Mouse (Mus musculus) bone marrow, adult 2 months (tissue): ENCODE measurements around the gene Hltf.

Experiments used
- CTCF ChIP-seq: fragments of 200-500 bp; IDR thresholded peaks from 2 replicates; pipeline ENCODE4 v1.5.1; 2011; ENCODE audit warnings: low read length, control low read depth; ENCODE audit not compliant: control insufficient read depth, insufficient read depth
- POLR2A ChIP-seq: fragments of 200-500 bp; IDR thresholded peaks from 2 replicates; pipeline ENCODE4 v1.6.1; 2011; ENCODE audit warnings: low read depth, mild to moderate bottlenecking, control low read depth, low read length, borderline replicate concordance; ENCODE audit not compliant: control insufficient read depth

- TF ChIP-seq CTCF (peak; percentile 11; the same call in 1 of the 2 replicates), POLR2A (peak; percentile 53; the same call in 1 of the 2 replicates)
Measured at GRCm38 (mm10) chr3:20057306-20058196, at the start of gene Hltf.
